Mouse (Mus musculus) cerebellum, adult 8-10 months (tissue): ENCODE measurements around the gene Shld1.

Source experiments
- DNase-seq: peaks from one replicate; pipeline ENCODE4 v3.0.0; 2022

The Shld1 gene

DNA sequence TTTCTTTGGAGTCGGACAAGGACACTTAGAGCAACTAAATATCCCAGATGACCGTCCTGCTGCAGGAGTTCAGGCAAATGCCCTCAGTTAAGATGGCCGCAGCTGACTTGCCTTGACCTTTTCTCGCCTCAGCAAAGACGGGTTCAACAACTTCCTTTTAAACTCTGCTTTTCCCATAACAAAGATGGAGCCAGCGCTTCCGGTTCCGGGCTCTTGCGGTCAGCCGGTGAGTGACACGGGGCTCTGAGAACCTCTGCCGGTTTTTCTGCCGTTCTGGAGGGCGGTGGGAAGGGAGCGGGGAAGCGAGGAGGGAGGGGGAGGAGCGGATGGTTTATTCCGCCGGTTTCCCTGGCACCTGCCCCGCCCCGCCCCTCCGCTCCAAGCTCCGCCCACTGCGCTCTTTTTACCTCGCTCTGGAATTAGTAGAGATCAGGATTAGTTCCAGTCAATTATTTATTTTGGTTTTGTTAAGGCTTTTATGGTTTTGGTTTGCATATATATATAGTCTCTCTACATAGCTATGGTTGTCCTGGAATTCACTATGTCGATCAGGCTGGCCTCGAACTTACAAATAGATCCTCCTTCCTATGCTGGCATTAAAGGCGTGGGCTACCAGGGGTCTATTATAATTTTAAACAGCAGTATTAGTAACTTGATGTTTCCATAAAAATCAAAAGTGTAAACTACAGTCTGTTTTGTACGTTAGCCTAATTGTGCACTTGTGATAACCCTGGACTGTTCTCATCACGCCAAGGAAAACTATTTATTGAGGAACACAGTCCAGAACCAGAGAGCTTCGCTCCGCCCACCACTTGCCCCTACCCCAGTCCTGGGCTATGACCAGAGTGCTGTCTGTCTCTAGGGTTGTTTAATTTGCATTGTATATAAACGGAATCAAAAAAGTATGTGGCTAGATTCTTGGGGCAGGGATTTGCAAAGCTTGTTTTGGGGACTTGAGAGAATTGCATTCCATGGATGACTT lies at the start of gene Shld1:
TSS of gene Shld1 (plus strand) at position 176 of the 982 bp plus-strand sequence.
- peak; percentile 87 for DNase-seq

- DNase-seq, result no peak
These were observed 48.4 kb upstream of the Shld1 start for GRCm38 (mm10) chr2:132638306-132638705.

DNA sequence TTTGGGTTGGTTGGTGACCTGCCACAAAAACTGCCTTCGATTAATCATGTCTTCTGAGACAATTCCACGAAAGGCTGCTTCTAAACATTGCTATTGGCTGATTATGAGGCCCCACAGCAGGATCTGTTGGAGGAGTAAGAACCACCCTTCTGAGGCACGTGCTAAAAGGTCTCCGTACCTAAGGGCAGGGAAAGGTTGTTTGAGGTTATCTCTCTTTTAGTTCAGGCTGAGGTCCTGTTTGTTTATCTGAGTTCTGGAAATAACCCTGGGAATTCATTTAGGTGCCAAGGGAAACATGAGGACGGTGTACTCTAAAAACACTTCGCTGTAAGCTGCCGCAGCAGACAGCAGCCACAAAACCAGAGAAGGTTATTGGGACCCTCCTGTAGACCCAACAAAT lies 47.4 kb upstream of the Shld1 start:
- no peak for DNase-seq

DNA sequence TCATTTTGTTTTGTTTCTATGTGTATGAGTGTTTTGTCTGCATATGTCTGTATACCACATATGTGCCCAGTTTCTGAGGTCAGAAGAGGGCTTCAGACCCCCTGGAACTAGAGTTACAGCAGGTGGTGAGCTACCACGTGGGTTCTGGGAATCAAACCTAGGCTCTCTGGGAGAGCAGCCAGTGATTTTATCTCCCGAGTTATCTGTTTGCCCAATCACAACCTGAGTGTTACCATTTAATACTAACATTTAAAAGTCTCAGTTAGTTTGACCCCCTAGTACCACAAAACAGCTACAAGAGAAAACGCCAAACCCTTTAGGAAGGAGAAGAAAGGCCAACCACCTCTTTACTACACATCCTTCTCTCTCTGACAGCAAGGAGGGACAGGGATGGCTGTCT lies 45.5 kb upstream of the Shld1 start:
- no peak for DNase-seq

GRCm38 (mm10) chr2:132643161-132643560 lies 43.6 kb upstream of the Shld1 start:
- no peak for DNase-seq

GRCm38 (mm10) chr2:132646856-132647745 lies 39.6 kb upstream of the Shld1 start:
- DNase-seq, result no peak

- DNase-seq, result no peak
These were observed 37.3 kb upstream of the Shld1 start for GRCm38 (mm10) chr2:132649352-132649870.

DNA sequence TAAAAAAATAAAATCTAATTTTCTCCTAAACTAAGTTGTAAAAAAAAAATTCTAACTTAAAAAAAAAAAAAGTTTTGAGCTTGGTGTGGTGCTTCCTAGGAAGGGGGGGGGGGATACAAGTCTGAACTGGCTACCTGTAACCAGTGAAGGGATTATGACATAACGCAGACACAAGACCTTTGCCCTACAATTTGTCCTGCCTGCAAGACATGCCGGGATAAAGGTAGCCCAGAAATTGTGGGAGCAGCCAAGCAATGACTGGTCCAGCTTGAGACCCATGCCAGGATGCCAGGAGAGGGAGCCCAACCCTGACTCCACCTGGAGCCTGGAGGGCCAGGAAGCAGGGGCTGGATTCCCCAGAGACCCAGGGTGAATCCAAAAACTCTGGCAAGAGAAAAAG lies 36.2 kb upstream of the Shld1 start:
- no peak for DNase-seq

GRCm38 (mm10) chr2:132652476-132652875 lies 34.3 kb upstream of the Shld1 start:
- no peak for DNase-seq

GRCm38 (mm10) chr2:132654834-132655495 lies 31.8 kb upstream of the Shld1 start:
- no peak for DNase-seq

DNA sequence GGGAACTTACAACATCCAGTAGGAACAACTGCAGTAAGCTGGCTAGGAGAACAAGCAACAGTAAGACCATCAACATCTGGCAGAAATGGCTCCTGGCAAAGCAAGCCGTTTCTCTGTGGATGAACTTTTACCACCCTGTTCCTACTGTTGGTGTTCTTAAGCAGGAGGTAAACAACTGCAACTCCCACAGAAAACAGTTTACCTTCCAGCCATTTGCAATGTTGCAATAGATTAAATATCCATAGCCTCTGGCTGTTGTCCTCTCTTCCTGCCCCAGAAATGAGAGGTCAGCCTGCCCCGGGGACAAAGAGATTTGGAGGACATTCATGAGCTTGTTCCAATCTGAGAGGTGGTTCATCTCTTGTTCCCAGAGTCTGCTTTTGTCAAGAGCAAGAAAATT lies 29.5 kb upstream of the Shld1 start:
- no peak for DNase-seq

DNA sequence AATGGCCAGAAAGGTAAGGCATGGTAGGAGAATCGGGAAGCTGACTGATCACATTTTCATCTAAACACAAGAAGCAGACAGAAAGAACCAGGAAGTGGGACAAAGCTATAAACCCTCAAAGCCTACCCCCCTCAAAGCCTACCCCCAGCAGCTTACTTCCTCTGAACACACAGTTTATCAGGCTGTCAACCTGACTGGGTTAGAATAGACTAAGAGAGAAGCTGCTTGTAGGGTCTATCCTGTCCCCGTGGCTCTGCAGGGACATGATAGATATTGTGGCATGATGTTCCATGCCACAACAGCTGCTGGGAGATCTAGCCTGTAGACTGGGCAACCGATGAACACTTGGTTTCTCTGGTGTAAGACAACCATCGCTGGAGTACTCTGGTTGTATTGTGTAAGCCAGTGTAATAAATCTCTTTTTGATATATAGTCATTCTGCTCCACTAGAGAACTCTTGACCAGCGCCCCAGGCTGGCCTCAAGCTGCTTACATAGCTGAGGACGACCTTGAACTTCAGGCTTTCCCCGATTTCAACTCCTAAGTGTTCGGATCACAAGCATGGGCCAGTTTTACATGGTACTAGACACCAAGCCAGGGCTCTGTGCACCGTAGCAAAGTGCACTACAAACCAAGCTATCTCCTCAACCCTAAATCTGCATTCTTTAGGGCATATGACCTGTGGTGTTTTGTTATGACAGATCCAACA lies 28.2 kb upstream of the Shld1 start:
- DNase-seq, result no peak

DNA sequence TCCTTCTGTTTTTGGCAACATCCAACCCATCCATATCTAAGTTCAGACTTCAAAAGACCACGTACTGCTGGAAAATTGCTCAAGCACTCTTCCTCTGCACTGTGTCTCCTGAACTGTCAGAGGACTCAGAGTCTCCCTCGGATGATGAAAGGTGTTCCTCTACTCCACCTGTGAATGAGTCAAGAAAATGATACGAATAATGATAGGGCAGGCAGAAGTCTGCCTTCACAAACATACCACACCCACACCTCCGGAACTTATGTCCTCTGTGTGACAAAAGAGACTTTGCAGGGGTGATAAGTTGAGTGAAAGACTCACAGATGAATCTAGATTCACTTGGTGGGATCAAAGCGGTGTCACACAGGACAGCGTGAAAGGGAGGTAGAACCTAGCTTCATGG lies 17.6 kb upstream of the Shld1 start:
- DNase-seq, result no peak

- no peak for DNase-seq
These were observed 16.4 kb upstream of the Shld1 start for GRCm38 (mm10) chr2:132670290-132670689.

- DNase-seq, result no peak
These were observed 14.6 kb upstream of the Shld1 start for GRCm38 (mm10) chr2:132672121-132672520.

DNA sequence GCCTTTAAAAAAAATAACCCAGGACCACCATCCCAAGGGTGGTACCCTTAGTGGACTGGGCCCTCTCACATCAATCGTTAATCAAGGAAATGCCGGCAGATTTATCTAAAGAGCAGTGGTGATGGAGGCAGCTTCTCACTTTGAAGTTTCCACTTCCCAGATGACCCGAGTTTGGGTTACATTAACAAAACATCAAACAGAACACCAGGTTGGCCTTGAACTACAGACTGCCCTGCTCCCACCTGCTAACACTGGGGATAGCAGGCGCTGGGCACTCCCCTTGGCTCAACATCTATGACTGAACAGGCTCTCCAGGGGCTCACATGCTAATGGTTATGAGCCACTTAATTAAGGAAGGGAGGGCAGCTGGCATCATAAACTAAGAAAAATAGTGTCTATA lies 10.6 kb upstream of the Shld1 start:
- no peak for DNase-seq

- no peak for DNase-seq
These were observed 1.7 kb upstream of the Shld1 start for GRCm38 (mm10) chr2:132685001-132685400.

DNA sequence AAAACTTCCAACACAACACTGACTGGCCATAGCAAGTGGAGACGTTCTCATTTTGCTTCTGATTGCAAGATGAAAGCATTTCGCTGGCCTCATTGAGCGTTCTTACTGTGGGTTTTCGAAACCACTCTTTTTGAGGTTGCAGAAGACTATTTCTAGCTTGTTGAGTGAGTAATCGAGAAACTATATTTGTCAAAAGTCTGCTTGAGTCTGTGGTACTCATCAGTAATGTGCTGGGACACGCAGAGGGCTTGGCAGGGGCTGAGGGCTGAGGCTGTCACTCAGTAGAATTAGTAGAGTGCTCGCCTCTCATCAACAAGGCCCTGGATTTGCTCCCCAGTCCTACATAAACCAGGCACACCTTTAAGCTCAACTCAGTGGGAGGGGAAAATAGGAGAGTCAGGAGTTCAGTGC lies 1.9 kb downstream of the Shld1 start:
- no peak for DNase-seq

- no peak for DNase-seq
These were observed 2.4 kb downstream of the Shld1 start for GRCm38 (mm10) chr2:132689188-132689568.

DNA sequence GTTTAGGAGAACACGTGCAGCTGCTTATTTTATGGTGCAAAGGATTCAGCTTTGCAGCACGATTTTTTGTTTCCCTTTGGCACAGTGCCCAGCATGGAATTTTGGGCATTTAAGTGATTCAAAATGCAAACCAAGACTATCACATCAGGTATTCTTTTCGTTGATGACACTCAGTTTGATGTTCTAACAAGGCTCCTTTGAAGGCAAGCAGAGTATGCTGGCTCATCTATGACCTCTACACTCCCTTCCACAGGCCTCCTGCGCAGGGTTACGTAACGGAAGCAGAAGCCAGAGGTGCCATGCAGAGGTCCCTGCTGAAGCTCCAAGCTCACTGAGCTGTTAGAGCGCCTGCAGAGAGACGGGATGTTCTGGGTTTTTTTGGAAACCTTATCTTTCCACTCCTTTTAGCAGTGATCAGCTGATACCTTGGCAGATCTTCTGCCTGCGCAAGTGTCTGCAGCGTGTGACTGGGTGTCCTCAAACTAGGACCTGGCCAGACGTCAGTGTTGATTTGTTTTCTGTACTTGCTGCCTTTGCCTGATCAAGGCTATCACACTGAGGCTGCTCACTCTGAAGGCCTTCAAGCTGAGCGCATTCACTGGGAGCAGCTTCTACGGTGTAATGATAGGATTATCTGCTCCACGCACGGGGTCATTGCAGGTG lies 3.0 kb downstream of the Shld1 start:
- DNase-seq, result no peak

DNA sequence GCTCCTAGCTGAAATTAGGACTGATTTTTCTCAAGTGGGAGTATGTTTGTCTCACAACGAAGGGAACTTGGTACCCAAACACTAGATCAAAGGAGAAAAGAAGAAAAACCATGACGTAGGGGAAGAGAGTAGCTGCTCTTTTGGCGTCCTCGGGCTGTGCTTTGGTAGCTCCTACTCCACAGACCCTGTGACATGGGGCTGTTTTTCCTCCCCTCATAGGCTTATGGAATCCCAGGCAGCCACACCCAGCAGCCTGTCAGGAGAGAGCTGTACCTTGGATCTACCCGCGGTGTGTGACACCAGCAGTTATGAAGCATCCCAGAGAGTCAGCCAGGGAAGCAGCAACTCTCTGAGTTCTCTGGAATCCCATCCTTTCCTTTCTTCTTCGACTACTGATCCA lies 5.0 kb downstream of the Shld1 start:
- no peak for DNase-seq

- DNase-seq, result no peak
These were observed 5.6 kb downstream of the Shld1 start for GRCm38 (mm10) chr2:132692320-132692719.
